Mouse (Mus musculus): ENCODE results near the gene Mrps6.
"Not testable (repeated sequence)": the region's sequence is repeated elsewhere in the genome, so short reads cannot be mapped to it uniquely, and the experiment has no call there.

The Mrps6 gene

DNA sequence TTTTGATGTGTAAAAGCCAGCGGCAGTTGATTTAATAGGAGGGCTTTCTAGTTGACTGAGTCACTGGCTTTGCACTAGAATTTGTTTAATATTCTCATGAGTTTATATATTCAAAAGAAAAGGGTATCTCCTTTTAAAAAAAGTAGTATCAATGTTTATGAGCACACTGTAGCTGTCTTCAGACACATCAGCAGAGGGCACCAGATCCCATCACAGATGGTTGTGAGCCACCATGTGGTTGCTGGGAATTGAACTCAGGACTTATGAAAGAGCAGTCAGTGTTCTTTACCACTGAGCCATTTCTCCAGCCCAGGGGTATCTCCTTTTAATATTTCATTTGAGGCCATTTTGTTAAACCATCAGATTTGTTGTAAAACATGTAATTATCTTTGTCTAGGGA, 4.8 kb downstream of the Mrps6 start:
- DNase-seq (ENCODE audit: low spot score), result no peak

- DNase-seq (ENCODE audit: low spot score), result no peak
Measured at GRCm38 (mm10) chr16:92064801-92065200, 6.7 kb downstream of the Mrps6 start.

DNA sequence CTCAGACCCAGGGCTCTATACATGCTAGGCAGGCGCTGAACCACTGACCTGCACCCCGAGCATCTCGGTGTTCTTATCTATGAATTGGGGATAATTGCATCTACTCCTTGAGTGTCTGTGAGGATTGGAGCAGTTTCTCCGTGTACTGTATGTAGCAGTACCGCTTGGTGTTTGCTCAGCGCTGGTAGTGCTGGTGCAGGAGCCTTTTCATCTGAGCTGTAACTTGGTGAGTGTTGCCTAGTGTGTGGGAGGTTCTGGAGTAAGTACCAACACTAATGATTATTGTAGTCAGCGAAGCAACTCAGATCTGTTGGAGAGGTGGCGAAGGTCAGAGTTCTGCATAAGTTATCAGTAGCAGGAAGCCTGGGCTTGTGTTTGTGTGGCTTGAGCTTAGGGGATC, 12.3 kb downstream of the Mrps6 start:
- no peak for DNase-seq (ENCODE audit: low spot score)

DNA sequence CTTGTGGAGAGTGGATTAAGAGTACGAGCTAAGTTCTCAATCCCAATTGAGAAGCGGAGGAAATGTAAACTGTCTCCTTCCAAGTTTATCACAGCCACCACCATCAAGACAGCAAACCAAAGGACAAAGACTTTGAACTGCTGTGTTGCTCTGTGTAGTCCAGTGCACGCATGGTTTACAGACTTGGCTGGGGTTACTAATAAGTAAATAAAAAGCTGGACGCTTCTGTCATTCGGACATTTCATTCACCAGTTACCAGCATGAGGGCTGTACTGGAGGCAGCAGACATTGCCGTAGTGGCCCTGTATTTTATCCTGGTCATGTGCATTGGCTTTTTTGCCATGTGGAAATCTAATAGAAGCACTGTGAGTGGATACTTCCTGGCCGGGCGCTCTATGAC, 18.7 kb downstream of the Mrps6 start:
- no peak for DNase-seq (ENCODE audit: low spot score)

DNA sequence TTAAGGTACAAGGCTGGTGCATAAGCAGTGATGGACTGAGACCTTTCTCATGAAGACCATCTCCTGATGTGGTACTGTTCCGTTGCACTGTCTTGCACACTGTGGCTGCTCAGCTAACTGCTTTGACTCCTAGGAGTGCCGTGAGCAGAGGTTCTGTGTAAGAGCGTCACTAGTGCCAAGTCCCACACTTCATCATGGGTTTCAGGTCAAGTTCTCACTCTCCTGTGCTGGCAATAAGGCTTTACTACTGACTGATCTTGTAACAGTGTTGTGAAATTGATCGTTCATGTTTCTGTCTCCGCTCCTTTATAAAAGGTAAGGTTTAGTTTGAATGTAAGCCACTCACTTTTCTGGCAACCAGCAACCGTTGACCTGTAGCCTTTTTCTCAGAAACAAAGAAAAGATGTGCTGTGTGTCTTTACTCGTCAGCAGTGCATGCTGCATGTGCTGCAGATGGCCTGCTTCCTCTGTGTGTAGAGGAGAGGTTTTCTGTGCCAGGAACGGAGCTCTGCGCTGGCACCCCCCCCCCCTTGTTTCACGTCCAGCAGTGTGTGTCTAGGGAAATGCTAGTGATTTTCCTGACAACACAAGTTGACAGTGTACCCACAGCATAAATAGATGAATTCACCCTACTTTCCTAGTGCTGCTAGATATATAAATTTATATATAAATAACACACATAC, 25.8 kb downstream of the Mrps6 start:
- DNase-seq (ENCODE audit: low spot score), result no peak

- DNase-seq (ENCODE audit: low spot score), result no peak
Measured at GRCm38 (mm10) chr16:92089225-92089624, 31.2 kb downstream of the Mrps6 start.

DNA sequence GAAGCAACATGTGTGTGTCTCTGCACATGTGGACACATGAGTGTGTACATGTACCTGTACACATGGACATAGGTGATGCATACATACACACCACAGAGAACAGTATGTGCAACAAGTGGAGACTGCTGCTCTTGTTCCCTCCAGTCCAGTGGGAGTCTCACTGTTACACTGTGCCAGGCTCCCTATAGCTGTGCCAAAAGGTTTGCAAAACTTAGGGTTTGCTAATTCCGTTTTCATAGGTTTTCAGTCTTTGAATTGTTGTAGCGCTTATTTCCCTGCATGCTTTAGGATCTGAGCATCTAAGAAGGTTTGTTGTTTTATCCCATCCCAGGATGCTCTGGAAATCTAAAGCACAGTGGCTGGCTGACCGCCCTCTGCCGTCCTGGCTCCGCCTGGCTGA, 33.8 kb downstream of the Mrps6 start:
- DNase-seq (ENCODE audit: low spot score), result no peak

DNA sequence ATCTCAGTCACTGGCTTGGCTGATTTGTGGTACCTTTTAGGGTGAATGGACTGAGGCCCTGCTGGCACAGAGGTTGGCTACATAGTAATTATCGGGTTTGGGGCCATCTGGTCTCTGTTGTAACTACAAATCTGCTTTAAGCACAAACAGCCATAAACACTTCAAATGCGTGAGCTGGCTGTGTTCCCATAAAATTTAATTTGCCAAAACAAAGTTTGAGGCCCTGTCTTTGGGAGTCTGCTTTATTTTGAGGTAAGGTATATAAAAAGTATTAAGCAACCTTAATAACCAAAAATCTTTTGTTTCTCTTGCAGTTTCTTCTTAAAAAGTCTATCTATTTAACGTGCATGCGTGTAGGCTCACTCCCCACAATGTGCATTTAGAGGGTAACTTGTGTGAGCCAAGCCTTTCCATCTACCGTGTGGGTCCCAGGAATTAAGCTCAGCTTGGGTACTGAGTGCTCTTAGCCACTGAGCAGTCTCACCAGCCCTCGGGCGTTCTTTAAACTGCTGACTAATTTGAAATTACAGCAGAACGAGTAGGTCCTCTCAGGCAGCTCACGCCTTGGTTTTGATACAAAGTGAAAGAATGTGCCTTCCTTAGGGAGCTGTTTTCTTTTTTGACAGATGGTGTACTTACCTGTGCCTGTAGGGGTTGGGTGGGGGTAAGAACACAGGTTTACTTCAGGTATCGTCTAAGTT, 40.4 kb downstream of the Mrps6 start:
- no peak for DNase-seq (ENCODE audit: low spot score)

- no peak for DNase-seq (ENCODE audit: low spot score)
Measured at GRCm38 (mm10) chr16:92099598-92099997, 41.5 kb downstream of the Mrps6 start.

GRCm38 (mm10) chr16:92100111-92100510, 42.0 kb downstream of the Mrps6 start:
- DNase-seq (ENCODE audit: low spot score), result no peak

DNA sequence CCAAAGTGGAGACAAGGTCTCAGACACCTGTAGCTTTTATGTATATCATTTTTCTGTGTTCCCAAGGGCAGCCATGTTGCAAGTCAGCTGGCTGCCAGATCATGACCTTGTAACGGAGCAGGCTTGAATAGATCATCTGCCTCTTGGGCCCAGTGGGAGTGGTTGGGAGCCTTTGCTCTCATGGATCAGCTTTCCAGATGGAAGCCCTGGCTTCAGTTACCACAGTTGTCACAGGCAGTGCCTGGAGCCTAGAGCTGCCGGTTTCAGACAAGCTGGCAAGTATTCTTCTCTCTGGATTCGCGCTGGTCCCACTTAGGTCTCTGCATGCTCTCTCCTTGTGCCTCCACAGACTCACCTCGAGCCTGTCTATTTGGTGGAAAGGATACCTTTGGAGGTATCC, 44.0 kb downstream of the Mrps6 start:
- DNase-seq (ENCODE audit: low spot score), result no peak

GRCm38 (mm10) chr16:92102931-92103330, 44.9 kb downstream of the Mrps6 start:
- DNase-seq (ENCODE audit: low spot score), result not testable (repeated sequence)

- no peak for DNase-seq (ENCODE audit: low spot score)
Measured at GRCm38 (mm10) chr16:92103572-92104331, 45.7 kb downstream of the Mrps6 start.

GRCm38 (mm10) chr16:92104332-92104590, 46.2 kb downstream of the Mrps6 start:
- no peak for DNase-seq (ENCODE audit: low spot score)

DNA sequence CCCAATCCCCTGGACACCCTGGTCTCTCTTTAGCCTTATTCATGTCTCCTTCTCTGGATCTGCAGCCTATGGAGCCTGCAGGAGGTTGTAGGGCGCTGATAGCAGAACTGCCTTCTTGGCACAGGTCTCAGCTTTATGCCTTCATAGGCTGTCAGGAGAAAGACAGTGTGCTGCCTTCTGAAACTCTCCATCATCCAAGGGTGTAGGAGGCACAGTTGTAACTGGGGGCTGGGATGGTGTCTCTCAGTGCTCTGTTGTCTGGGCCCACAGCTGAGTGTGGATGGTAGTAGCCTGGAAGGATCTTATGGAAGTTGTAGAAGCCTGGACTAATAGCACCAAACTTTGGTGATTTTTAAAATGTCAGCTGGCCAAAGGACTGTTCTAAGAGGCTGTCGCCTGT, 46.9 kb downstream of the Mrps6 start:
- no peak for DNase-seq (ENCODE audit: low spot score)

DNA sequence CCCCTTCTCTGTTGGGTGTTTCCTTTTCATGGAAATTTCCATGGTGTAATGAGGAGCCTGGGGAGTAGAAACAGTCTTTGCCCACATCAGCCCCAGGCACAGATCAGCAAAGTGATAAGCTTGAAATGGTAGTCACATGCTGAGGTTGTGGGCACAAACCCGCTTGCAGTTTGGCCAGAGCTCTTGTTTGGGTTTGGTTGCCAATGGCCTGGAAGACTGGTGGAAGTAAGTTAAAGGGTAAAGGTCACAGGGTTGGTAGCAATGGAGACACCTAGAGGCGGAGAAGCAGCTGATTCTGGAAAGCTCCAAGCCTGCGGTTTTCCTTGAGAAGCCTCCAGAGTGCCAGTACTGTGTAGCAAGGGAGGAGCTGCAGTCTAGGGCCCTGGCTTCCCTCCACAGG, 47.6 kb downstream of the Mrps6 start:
- DNase-seq (ENCODE audit: low spot score), result no peak

DNA sequence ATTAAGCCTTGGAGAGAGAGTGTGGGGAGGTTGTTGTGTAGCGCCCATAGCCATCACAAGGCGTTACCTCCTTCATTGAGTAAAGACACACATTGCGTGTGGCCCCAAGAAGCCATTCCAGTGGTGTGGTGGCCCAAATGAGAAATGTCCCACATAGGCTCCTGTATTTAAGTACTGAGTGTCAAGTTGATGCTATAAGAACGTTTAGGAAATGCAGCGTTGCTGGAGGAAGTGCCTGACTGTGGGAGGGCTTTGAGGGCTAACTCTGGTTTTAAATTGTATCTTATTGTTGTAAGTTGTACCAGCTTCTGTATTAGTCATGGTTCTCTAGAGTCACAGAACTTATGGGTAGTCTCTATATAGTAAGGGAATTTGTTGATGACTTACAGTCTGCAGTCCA, 49.3 kb downstream of the Mrps6 start:
- no peak for DNase-seq (ENCODE audit: low spot score)

GRCm38 (mm10) chr16:92114706-92115241, 56.7 kb downstream of the Mrps6 start:
- DNase-seq (ENCODE audit: low spot score), result peak; percentile 78

DNA sequence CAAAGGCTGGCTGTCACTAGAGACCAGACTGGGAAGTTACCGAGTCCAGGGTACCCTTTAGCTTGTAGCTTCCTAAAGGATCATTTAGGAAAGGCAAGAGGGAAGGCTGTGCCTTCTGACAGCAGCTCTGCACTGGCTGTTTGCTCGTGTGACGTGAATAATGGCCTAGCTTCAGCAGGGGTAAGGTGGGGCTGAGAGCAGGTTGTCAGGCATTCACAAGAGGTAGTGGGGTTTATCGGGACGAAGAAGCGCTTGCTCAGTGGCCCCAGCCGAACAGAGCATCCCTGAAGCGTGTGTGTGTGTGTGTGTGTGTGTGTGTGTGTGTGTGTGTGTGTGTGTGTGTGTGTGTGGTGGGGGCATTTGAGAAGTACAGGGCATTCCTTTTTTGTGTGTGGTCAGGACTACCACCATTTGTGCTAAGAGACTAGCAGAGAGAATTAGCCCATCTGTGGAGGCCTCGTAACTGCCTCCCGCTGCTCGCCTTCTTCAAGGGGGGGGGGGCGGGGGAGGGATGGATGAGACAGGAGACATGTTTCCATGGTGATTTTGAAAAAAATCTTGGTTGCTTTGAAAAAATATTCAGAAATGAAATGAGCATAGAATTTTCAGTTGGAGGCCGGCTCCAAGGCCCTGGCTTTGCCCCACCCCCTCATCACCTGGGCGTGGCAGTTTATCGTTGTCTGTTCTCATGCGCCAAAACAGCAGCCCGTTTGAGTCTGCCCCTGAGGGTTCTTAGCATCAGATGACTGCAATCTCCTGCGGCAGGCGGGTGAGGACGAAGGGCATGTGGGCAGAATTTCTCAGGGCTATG, 57.7 kb downstream of the Mrps6 start:
- no peak for DNase-seq (ENCODE audit: low spot score)

DNA sequence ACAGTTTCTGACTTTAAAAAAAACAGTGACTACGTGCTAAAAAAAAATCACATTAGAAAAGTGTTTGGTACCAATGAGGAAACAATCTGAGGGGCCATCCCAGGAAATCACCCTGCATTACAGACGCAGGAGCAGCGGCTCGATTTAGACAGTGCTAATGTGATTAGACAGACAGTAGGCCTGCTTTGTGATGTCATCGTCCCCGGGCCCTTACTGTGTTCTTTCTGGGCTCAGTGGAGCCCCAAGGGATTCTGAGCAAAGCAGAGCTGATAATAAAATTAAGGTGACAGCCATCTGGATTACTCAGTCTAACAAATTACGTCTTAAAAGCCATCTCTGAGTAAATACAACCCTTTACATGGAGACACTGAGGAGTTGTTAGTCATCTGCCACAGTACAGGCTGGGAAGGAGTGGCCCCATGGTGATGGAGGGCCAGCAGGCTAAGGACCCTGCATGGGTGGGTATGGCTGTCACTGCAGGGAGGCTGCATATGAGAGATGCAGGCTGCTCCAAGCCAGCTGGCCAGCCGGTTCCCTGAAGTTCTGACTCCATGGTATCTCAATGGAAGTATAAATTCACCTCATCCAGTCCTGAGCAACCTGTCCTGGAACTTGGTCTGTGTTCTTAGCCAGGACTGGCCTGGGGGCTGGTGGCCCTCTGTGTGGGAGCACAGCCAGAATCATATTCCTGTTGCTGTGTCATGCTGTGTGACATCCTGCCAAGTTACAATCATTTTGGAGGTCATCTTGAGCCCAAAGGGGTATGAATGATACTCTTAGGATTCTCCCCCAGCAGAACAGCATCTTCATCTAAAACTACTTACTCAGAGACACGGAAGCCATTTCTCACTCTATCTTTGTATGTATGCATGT, 59.5 kb downstream of the Mrps6 start:
- no peak for DNase-seq (ENCODE audit: low spot score)

DNA sequence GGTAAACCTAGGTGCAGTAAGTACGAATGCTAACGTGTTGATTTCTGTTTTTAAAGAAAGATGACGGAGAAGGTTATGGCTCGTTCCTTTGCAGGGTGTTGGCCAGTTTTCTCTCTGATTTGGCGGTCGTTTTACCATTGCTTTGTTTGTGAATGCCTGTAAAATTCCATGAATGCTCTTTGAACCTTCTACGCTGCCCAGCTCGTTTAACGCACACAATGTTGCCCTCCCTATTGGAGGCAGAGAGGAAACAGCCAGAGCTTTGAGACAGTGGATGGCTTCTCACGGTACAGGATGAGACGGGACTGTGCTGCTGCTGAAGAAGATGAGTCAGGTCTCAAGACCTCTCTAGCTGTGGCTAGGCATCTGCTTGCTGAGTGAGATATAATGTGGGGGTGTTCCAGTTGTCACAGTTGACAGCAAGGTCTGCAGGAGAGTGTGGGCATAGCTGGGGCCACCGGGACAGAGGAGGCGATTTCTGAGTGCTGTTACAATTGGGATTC, 61.0 kb downstream of the Mrps6 start:
- DNase-seq (ENCODE audit: low spot score), result no peak
